Mouse (Mus musculus) right cerebral cortex, postnatal 10 days (tissue): ENCODE results near the gene Tpcn1.

Experiments used
- DNase-seq, 2 experiments: peaks; one replicate each; pipeline ENCODE4 v3.0.0; 2021; ENCODE audit warnings: low spot score in 2 of 2

Gene Tpcn1

GRCm38 (mm10) chr5:120610906-120611305 is 22.4 kb upstream of the Tpcn1 start:
- DNase-seq: peak in 1 of 2 experiments; percentile 65

GRCm38 (mm10) chr5:120609246-120609775 is 20.8 kb upstream of the Tpcn1 start:
- DNase-seq: peak in 1 of 2 experiments; percentile 58

- no peak for DNase-seq
These were observed 18.9 kb upstream of the Tpcn1 start for GRCm38 (mm10) chr5:120607335-120607734.

- DNase-seq: no peak
These were observed 18.2 kb upstream of the Tpcn1 start for GRCm38 (mm10) chr5:120606590-120607200.

DNA sequence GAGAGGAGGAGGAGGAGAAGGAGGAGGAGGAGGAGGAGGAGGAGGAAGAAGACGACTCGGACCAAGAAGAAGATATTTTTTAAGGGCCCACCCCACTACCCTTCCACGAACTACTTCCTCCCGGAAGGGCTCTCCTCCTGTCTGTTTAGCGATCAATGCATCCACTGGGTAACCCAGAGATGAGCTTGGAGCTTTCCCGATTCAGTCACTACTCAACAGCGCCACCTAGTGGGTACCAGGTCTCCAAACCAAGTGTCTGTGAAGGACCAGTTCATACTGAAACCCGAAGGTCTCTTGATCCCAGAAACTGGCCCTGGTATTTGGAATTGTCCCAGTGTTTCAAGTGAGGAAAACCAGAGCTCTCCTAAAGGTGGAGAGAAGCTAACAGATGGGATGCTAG is 17.2 kb upstream of the Tpcn1 start:
- DNase-seq: peak; percentile 92 to 96

DNA sequence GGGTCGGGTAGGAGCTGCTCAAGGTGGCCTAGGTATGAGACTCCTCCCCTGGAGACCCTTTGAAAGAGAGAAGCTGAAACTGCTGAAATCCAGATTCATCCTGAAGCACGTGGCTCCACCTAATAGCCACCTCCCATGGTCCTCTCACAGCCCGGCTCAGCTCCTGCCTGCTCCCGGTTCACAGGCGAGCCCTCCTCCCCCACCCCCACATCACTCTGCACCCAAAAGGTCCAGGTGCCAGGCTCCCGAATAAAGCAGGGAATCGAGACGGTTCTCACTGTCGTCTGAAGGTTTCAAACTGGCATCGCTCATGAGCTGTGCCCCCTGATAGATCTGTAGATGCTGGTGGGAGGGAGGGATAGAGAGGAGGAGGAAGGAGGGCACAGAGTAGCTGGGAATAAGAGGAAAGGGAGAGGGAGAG is 16.8 kb upstream of the Tpcn1 start:
- no peak for DNase-seq

GRCm38 (mm10) chr5:120604839-120605238 is 16.4 kb upstream of the Tpcn1 start:
- peak; percentile 88 to 92 for DNase-seq

DNA sequence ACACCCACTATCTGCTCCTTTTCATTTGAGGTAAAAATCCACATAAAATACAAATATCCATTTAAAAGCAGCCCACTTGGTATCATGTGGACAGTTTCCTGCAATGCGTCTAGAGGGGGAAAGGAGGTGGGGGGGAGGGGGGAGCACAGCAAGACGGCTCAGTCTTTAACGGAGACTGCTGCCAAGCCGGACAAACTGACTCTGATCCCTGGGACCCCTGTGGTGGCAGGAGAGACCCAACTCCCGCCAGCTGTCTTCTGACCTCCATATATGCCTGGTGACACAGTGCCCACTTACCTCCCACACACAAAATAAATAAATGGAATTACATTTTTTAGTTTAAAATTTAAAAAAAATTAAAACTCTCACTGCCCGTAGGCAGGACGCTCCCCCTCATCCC is 15.0 kb upstream of the Tpcn1 start:
- DNase-seq: no peak

- DNase-seq: no peak
These were observed 13.7 kb upstream of the Tpcn1 start for GRCm38 (mm10) chr5:120602210-120602609.

DNA sequence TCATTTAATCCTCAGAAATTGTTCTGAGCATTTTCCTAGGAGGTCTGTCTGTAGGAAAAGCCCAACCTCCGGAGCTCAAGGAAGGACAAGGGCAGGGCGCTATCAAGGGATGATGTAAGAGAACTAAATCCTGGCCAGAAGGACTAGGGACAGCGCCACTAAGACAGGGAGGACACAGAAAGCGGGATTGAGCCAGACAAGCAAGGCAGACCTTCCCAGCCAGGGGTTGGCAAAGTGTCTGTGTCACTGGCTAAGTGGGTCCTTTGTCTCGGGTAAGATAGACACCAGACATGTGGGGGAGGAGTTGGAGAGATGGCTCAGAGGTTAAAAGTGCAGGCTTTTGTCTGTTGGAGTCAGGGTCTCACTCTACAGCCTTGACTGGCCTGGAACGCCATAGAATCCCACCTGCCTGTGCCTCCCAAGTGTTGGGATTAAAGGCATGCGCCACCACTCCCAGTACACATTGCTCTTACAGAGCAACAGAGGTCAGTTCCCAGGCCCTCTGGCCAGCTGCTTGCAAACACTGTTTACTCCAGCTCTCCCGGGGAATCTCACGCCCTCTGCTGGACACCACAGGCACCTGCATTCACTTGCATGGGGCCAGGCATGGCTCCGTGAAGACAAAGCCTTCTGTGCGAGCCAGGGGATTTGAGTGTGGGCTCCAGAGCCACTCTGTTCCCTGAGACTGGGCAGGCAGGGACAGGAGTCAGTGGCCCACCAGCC is 12.6 kb upstream of the Tpcn1 start:
- DNase-seq: peak in 1 of 2 experiments; percentile 41

DNA sequence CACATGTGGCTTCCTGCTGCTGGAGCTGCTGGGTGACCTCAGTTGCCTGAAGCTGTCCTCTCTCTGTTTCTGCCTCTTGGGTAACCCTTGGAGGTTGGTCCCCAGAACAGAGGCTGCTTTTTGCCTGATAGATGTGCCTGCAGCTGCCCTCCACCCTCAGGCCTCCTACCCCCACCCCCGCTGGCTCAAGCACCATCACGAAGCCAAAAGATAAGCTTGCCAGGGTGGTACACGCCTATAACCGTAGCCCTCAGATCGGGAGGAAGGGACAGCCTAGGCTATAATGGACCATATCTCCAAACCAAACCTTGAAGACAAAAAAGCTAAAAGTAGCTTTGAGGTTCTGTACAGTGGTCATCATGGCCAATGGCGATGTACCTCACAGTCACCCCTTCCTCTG is 11.2 kb upstream of the Tpcn1 start:
- no peak for DNase-seq

- DNase-seq: no peak
These were observed 6.0 kb upstream of the Tpcn1 start for GRCm38 (mm10) chr5:120594485-120594884.

- no peak for DNase-seq
These were observed 3.7 kb upstream of the Tpcn1 start for GRCm38 (mm10) chr5:120592141-120592540.

GRCm38 (mm10) chr5:120590356-120591010 is 2.0 kb upstream of the Tpcn1 start:
- no peak for DNase-seq

GRCm38 (mm10) chr5:120587940-120588568 is 419 bp downstream of the Tpcn1 start:
- DNase-seq: no peak

GRCm38 (mm10) chr5:120587616-120587926 is 902 bp downstream of the Tpcn1 start:
- DNase-seq: no peak

- DNase-seq: peak in 1 of 2 experiments; percentile 66
These were observed 1.5 kb downstream of the Tpcn1 start for GRCm38 (mm10) chr5:120586741-120587615.

GRCm38 (mm10) chr5:120584968-120585367 is 3.5 kb downstream of the Tpcn1 start:
- no peak for DNase-seq

- no peak for DNase-seq
These were observed 5.0 kb downstream of the Tpcn1 start for GRCm38 (mm10) chr5:120583511-120583910.

- DNase-seq: no peak
These were observed 6.5 kb downstream of the Tpcn1 start for GRCm38 (mm10) chr5:120582002-120582401.

DNA sequence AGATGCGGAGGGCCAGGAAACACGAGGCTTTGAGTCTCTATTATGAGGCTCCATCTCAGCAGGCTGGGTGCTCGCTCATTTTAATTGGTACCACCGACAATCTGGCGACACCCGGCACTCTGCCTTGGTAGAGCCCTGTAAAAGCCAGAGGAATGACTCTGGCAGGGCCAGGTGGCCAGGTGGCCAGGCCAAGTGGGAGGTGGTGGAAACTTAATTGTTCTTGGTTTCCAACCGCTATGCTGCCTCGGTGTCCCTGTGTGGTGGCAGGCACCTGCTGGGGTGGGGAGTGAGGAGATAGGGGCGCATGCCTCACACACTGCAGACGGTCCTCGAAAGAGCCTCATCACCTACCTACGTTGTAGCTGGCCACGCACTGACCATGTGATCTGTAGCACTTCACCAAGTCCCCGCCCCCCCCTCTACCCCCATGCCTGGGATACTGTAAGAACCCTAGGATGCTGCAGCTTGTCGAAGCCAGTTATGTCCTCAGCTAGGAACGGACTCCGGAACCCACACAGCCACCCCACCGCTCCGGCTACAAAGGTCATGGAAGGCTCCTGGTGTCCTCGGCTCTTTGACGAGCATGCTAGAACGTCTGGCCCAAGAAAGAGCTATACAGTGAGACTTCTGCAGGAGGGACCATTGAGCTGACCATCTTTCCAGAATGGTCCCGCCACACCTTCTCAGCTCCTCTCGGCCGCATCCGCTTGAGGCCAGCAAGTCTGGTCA is 8.4 kb downstream of the Tpcn1 start:
- no peak for DNase-seq
